Comparison of ENCODE assay signal across 8 mouse cellular contexts in the genomic region with DNA sequence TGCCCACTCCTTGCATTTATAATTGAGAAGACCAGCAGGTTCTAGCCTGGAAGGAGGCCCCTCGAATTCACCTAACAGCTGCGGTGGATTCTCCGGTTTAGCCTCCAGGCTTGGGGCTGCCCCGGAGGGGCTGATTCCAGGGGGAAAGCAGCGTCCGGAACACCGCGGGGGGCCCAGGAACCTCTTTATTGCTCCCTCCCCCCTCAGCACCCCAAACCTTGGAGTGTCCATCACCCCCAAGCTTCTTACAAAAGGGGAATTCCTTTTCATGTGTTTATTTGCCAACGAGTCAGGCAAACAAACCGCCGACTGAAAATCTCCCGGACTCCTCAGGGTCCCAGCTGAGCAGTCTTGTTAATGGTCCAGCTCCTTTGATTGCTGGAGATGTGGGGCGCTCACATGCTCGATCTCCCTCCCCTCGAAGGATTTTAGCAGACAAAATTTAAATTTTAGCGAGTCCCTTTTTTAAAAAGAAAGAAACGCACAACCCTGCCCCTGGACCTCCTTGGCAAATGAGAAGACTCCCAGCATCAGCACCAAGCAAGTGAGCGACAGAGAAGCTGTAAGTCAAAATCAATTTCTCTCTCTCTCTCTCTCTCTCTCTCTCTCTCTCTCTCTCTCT.
A peak's percentile ranks its signal among the peaks of the same experiment; 100 is the strongest.
DNase-seq lines count a peak whose midpoint lies in the region; ATAC-seq and TF ChIP-seq lines count a peak whose summit lies in the region.

No protein-coding gene starts in this region.

- H3K9me3 ChIP-seq in heart, embryonic 11.5 days (replicated peaks; ENCODE audit: control insufficient read depth, low read length) = no peaks in the 10 kb centered on the region
- no peaks in the 10 kb centered on the region for H3K9me3 ChIP-seq in hindbrain, embryonic 11.5 days (ENCODE audit: control insufficient read depth, low read length)
- no peaks in the 10 kb centered on the region for H3K9me3 ChIP-seq in midbrain, postnatal 0 days (ENCODE audit: low read length)

- peak overlapping the region; percentile 60 for H3K4me2 ChIP-seq in heart, embryonic 11.5 days
- H3K4me2 ChIP-seq in hindbrain, embryonic 11.5 days (replicated peaks; ENCODE audit: low read depth, low read length) = peak overlapping the region; percentile 59
- peak overlapping the region; percentile 80 for H3K4me2 ChIP-seq in midbrain, postnatal 0 days (ENCODE audit: low read depth, low read length, poor library complexity, severe bottlenecking)

- H3K36me3 ChIP-seq in heart, embryonic 11.5 days (ENCODE audit: control insufficient read depth, insufficient read depth, low read length) = no peaks in the 10 kb centered on the region
- no peaks in the 10 kb centered on the region for H3K36me3 ChIP-seq in hindbrain, embryonic 11.5 days (ENCODE audit: control insufficient read depth, insufficient read depth, low read length)
- no peaks in the 10 kb centered on the region for H3K36me3 ChIP-seq in midbrain, postnatal 0 days (ENCODE audit: insufficient read depth, low read length)

- H3K27me3 ChIP-seq in heart, embryonic 11.5 days (ENCODE audit: control insufficient read depth, insufficient read depth, low read length) = peaks cover 31% of the 10 kb centered on the region
- H3K27me3 ChIP-seq in hindbrain, embryonic 11.5 days (ENCODE audit: control insufficient read depth, insufficient read depth, low read length) = peaks cover 5% of the 10 kb centered on the region; the same call in 1 of the 2 replicates
- no peaks in the 10 kb centered on the region for H3K27me3 ChIP-seq in midbrain, postnatal 0 days (ENCODE audit: insufficient read depth, low read length)

- no peak for ATAC-seq in heart, embryonic 11.5 days (replicated peaks; ENCODE audit: insufficient number of reproducible peaks, low FRiP score, low TSS enrichment)
- 0 out of 2 replicates have a peak, but pooled peaks have one; percentile 30 for ATAC-seq in hindbrain, embryonic 11.5 days (ENCODE audit: low FRiP score)
- no peak for ATAC-seq in midbrain, postnatal 0 days (ENCODE audit: low FRiP score)
- no peak for ATAC-seq in frontal cortex, adult (ENCODE audit: low TSS enrichment)

- no peak for TF ChIP-seq CTCF in midbrain, postnatal 0 days (IDR thresholded peaks at IDR 0.05)

- no peaks in the 10 kb centered on the region for H3K4me1 ChIP-seq in heart, embryonic 11.5 days (ENCODE audit: control insufficient read depth, insufficient read depth, low read length)
- H3K4me1 ChIP-seq in hindbrain, embryonic 11.5 days (replicated peaks; ENCODE audit: control insufficient read depth, insufficient read depth, low read length) = no peaks in the 10 kb centered on the region; the same call in 1 of the 2 replicates
- H3K4me1 ChIP-seq in midbrain, postnatal 0 days (ENCODE audit: insufficient read depth, low read length) = peaks cover 2% of the 10 kb centered on the region; the same call in 1 of the 2 replicates

- 0 out of 2 replicates have a peak overlapping the region, but pooled peaks have one; percentile 39 for H3K9ac ChIP-seq in heart, embryonic 11.5 days (ENCODE audit: low read depth, low read length)
- peak overlapping the region; percentile 56 for H3K9ac ChIP-seq in hindbrain, embryonic 11.5 days (ENCODE audit: low read depth, low read length)
- peak overlapping the region; percentile 64 for H3K9ac ChIP-seq in midbrain, postnatal 0 days (replicated peaks; ENCODE audit: low read length, poor library complexity, severe bottlenecking)

- H3K27ac ChIP-seq in heart, embryonic 11.5 days (ENCODE audit: low read depth, low read length) = no peak overlapping the region
- H3K27ac ChIP-seq in hindbrain, embryonic 11.5 days (ENCODE audit: low read depth, low read length) = peak overlapping the region; percentile 13; the same call in 1 of the 2 replicates
- peak overlapping the region; percentile 51 for H3K27ac ChIP-seq in midbrain, postnatal 0 days (ENCODE audit: low read depth, low read length)

- no peak for DNase-seq in heart, adult 9 months (ENCODE audit: low spot score in 2 of 2)
- peak; percentile 6 for DNase-seq in embryo, embryonic 10 days (ENCODE audit: low spot score)
- DNase-seq in hindbrain, embryonic 11.5 days (ENCODE audit: low spot score) = peak; percentile 52
- DNase-seq in midbrain, postnatal 0 days (ENCODE audit: low spot score) = no peak
- no peak for DNase-seq in urinary bladder, postnatal 14 days (ENCODE audit: low spot score)
- DNase-seq in kidney, adult 11 months = no peak

- H3K4me3 ChIP-seq in heart, embryonic 11.5 days (ENCODE audit: low read depth, low read length) = peak overlapping the region; percentile 29
- H3K4me3 ChIP-seq in hindbrain, embryonic 11.5 days (ENCODE audit: low read depth, low read length) = peak overlapping the region; percentile 37
- H3K4me3 ChIP-seq in midbrain, postnatal 0 days (ENCODE audit: low read depth, low read length) = peak overlapping the region; percentile 45

- WGBS in heart, embryonic 11.5 days (ENCODE audit: insufficient replicate concordance) = under 1% methylated on average over 18 of the region's 18 CpGs
- WGBS in hindbrain, embryonic 11.5 days = under 1% methylated on average over 18 of the region's 18 CpGs
- 2% methylated on average over 18 of the region's 18 CpGs for WGBS in midbrain, postnatal 0 days

Comparison
In these comparisons a context has a peak if more than half of its experiments do, and no peak if none do; other contexts are left out.
1. DNase-seq: peak in embryo, embryonic 10 days (single experiment) and hindbrain, embryonic 11.5 days (single experiment); none in heart, adult 9 months (0 of 2), midbrain, postnatal 0 days (single experiment), urinary bladder, postnatal 14 days (single experiment) and kidney, adult 11 months (single experiment).
2. Peak in every context shown above with its lines, with median percentiles within 50 percentile points of each other: H3K4me2 ChIP-seq, H3K4me3 ChIP-seq and H3K9ac ChIP-seq.